Mouse (Mus musculus) cerebellum, adult 9-11 months (tissue): Measurements from ENCODE around the gene Sh2d6.

Experiments
- DNase-seq: peaks from one replicate; pipeline ENCODE4 v3.0.0; 2022

The Sh2d6 gene

GRCm38 (mm10) chr6:72521607-72522006, at the start of gene Sh2d6:
TSS of gene Sh2d6 (minus strand) at chr6:72521707.
- DNase-seq = no peak

- no peak for DNase-seq
Observed at GRCm38 (mm10) chr6:72570644-72571397, 49.3 kb upstream of the Sh2d6 start.

- DNase-seq = no peak
Observed at GRCm38 (mm10) chr6:72568736-72569135, 47.2 kb upstream of the Sh2d6 start.

DNA sequence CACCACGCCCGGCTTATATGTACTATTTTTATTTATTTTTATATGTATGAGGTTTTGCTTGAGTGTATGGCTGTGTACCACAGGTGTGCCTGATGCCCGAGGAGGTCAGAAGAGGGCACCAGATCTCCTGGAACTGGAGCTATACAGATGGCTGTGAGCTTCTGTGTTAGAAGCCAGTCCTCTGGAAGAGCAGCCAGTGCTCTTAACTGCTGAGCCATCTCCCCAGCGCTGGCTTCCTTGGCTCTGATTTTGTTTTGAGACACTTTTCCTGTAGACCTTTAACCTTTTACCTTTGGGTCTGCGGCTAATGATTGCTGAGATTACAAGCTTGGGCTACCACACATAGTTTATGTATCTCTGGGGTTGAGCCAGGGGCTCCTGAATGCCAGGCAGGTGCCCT, 46.0 kb upstream of the Sh2d6 start:
- DNase-seq = no peak

- peak; percentile 77 for DNase-seq
Observed at GRCm38 (mm10) chr6:72566044-72566443, 44.5 kb upstream of the Sh2d6 start.

DNA sequence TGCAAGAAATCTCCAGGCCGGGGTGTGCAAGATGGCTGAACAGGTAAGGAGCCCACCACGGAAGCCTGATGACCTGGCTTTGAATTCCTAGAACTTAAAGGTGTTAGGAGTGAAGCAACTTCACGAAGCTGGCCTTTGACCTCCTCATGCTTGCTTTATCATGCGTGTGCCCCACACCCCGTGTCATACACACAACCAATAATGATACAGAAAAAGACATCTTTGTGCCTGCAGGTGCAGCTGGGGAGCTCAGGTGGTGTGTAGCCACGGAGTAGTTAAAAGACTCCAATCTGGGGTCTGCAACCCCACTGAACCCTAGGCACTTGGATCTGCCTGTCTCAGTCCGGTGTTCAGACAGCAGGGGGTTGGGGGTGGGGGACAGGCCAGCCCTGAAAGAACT, 44.0 kb upstream of the Sh2d6 start:
- no peak for DNase-seq

- DNase-seq = no peak
Observed at GRCm38 (mm10) chr6:72562894-72563293, 41.4 kb upstream of the Sh2d6 start.

DNA sequence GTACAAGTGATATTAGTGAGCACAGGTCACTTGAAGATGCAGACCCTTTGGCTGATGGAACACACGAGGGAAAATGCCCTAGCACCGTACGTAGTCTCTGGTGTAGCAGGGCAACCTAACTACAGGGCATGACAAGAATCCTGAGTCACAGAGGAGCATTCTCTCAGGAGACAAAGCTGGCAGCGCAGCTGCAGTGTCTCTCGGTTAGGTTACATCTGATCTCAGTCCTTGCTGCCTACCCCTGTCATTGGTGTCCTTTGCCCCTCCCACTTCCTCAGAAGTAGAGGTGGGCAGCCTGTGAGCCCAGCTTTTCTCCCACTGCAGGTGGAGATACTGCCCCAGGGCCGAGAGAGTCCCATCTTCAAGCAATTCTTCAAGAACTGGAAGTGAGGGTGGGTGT, 41.0 kb upstream of the Sh2d6 start:
- no peak for DNase-seq

DNA sequence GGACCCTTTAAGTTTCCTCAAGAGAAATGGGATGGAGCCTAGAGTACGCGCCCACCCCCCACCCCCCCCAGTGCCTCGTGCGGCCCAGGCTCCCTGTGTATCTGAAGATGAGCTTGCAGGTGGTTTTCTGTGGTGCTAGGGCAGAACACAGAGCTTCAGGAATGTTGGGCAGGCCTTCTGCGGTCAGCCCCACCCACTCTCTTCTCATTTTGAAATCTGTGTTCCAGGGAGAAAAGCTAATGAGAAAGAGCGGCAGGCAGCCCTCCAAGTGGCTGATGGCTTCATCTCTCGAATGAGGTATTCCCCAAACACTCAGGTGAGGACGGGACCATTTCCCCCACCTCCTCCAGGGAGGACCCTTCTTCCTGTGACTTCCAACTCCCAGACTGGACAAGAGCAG, 39.3 kb upstream of the Sh2d6 start:
- DNase-seq = no peak

GRCm38 (mm10) chr6:72553079-72553412, 31.5 kb upstream of the Sh2d6 start:
- no peak for DNase-seq

- no peak for DNase-seq
Observed at GRCm38 (mm10) chr6:72552171-72553078, 30.9 kb upstream of the Sh2d6 start.

DNA sequence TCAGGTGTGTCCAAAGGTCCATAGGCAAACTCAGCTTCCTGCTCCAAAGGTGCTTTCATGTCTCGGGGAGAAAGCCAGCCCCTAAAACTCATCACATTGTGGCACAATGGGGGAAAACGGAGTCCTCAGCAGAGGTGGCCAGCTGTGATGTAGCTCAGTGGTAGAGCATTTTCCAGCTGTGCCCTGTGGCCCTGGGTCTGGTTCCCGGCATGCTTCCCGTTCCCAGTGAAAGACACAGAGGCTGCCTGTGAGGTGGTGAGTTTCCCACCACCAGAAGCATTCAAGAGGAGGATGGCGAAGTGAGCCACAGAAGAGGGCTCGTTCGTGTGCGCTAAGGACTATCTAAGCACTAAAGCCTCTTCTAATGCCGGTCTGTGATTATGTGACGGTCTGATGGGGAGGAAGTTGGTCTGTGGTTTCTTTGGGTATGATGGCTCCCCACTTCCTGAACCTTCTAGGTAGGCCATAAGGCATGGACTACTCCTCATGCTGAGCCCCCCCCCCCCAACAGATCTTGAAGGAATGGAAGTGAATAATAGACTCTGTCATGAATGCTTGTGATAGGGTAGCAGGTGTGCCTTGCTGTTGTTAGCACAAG, 29.1 kb upstream of the Sh2d6 start:
- DNase-seq = no peak

GRCm38 (mm10) chr6:72550025-72550424, 28.5 kb upstream of the Sh2d6 start:
- DNase-seq = no peak

DNA sequence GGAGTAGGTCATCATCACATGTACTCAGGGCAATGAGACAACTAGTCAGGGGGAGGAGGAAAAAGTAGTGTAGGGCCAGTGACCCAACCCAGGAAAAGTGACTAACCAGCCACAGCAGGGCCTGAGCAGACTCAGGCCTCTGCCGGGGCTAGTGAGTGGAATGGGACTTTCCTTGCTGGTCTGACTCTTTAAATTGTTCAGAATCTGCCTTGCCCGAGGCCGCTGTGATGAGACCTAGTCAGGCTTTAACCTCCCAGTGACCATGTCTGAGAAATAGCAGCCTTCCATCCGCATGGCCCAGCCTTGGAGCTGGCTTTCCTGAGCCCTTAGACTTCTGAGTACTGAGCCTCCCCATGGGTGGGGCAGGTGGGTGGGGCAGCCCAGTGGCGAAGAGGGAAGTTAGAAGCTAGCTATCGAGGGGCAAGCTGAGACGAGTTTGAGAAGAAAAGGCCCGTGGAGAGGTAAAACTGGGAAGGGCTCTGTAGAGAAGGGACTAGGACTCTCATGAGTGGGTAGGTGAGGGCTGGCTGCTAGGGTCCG, 27.6 kb upstream of the Sh2d6 start:
- no peak for DNase-seq

GRCm38 (mm10) chr6:72547862-72548261, 26.4 kb upstream of the Sh2d6 start:
- DNase-seq = no peak

- DNase-seq = no peak
Observed at GRCm38 (mm10) chr6:72547121-72547520, 25.6 kb upstream of the Sh2d6 start.

GRCm38 (mm10) chr6:72545377-72545776, 23.9 kb upstream of the Sh2d6 start:
- no peak for DNase-seq

GRCm38 (mm10) chr6:72544283-72544987, 22.9 kb upstream of the Sh2d6 start, which contains the start of gene Capg:
TSS of gene Capg (plus strand) at chr6:72544391.
- no peak for DNase-seq

GRCm38 (mm10) chr6:72543265-72543850, 21.9 kb upstream of the Sh2d6 start:
- no peak for DNase-seq

DNA sequence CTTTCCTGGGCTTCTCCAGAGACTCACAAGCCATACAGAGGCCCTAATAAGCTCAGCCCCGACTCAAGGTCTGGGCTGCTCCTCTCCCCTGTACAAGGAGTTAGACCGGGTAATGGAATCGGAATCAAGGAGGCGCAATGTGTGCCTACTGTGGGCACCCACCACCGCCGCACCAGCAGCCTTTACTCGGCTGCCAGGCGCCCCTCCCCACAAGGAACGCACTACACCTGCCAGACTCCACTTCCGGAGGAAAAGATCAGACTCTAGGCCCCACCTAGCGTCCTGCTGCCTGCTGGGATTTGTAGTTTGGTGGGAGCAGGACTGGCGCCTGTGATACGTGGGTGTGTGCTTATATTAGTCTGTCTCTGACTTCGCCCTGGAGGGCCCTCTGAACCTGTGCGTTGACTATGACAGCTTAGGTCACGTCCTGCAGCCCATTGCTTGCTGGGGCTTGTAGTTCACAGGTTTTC, 17.1 kb upstream of the Sh2d6 start:
- DNase-seq = peak; percentile 97

DNA sequence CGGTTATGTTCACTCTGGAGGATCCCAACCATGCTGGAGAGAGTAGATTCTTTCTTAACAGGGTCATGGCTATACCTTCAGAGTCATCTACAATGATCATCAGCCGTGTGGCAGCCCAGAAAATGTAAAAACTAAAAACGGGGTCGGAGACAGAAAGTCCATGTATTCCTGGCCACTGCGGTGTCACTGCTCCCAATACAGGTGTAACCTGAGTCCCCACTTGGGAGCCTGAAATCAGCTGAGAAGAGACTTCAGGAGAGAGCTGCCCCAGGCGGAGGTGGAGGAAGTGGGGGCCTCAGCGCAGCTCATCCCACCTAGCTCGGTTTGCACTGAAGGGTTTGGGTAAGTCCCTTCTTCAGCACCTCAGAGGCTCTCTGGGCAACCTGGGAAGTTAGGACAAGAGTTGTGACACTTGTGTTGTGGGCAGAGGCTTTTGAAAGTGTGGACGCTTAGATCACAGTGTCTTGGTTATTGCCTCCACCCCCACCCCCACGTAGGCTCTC, 16.5 kb upstream of the Sh2d6 start:
- peak; percentile 68 for DNase-seq

- peak; percentile 69 for DNase-seq
Observed at GRCm38 (mm10) chr6:72535165-72535564, 13.7 kb upstream of the Sh2d6 start.
